In genomic region chr4:43499407-43500333, GRCm38 (mm10) we compare ENCODE assay signal across 8 mouse cellular contexts. TPM values are rescaled to one million over a fixed set of nuclear protein-coding genes. Genes with fewer than 3 reads are reported as not detected.
DNase-seq lines count a peak whose midpoint lies in the region; ATAC-seq lines count a peak whose summit lies in the region.

Arhgef39 (minus strand) TSS chr4:43499695.

- peak within 1 kb of the TSS; percentile 42 for H3K9ac ChIP-seq in forebrain, embryonic 15.5 days (replicated peaks)

- 7% methylated on average over 50 of the region's 50 CpGs for WGBS in forebrain, embryonic 15.5 days

- ATAC-seq in forebrain, embryonic 15.5 days (replicated peaks) = peak; percentile 83

- H3K27me3 ChIP-seq in forebrain, embryonic 15.5 days = no peaks in the 10 kb centered on the region

- no peak within 1 kb of the TSS for H3K27ac ChIP-seq in forebrain, embryonic 15.5 days (replicated peaks)

- H3K36me3 ChIP-seq in forebrain, embryonic 15.5 days = no peaks in the 10 kb centered on the region

- H3K4me2 ChIP-seq in forebrain, embryonic 15.5 days (replicated peaks) = peak within 1 kb of the TSS; percentile 71

- H3K4me3 ChIP-seq in forebrain, embryonic 15.5 days = peak within 1 kb of the TSS; percentile 49

- H3K9me3 ChIP-seq in forebrain, embryonic 15.5 days = no peaks in the 10 kb centered on the region

- peak; percentile 84 for DNase-seq in MN1 (ENCODE audit: low spot score)
- DNase-seq in cerebellum, adult 11-12 months = peak; percentile 83
- peak; percentile 89 for DNase-seq in heart, postnatal 4 days
- peak; percentile 59 for DNase-seq in layer of hippocampus, adult 9-11 months
- DNase-seq in lung, postnatal 14 days = peak; percentile 83
- DNase-seq in retina, postnatal 1 day = peak; percentile 92
- peak; percentile 79 to 81 for DNase-seq in thymus, postnatal 36 days

- H3K4me1 ChIP-seq in forebrain, embryonic 15.5 days = peaks cover 34% of the 10 kb centered on the region

RNA-seq across cellular contexts. Expression of gene Arhgef39, which starts in this region (rescaled TPM):
- polyA plus RNA-seq in forebrain, embryonic 15.5 days (2015; fragmentation: Nextera tagmentation; extraction: Ambion mirVana) = 17.5 and 25.3 TPM in 2 replicates
- total RNA-seq in heart, postnatal 4 days (2021) = 10 to 100 TPM; 14.0 to 15.7 TPM
